Mouse (Mus musculus) heart, embryonic 16.5 days (tissue): Measurements from ENCODE around the gene Tmem135. TPM values are rescaled to one million over a fixed set of nuclear protein-coding genes. Genes with fewer than 3 reads are reported as not detected.
A peak's percentile ranks its signal among the peaks of the same experiment; 100 is the strongest.

ENCODE experiments used
- ATAC-seq: fragments of 200-750 bp; cut with Nextera tagmentation; replicated peaks from 2 replicates; pipeline ENCODE4 v1.8.0; 2017; ENCODE audit warnings: moderate number of reproducible peaks; ENCODE audit not compliant: insufficient read depth, low FRiP score; ENCODE audit errors: extremely low read depth
- H3K27ac ChIP-seq: fragments of 300-500 bp; sonication (generic); 2 replicates; pipeline ENCODE4 v1.5.1; 2014; ENCODE audit warnings: mild to moderate bottlenecking, low read length, control low read depth, moderate library complexity
- H3K27me3 ChIP-seq: fragments of 300-500 bp; sonication (generic); 2 replicates; pipeline ENCODE4 v1.6.1; 2014; ENCODE audit warnings: low read length, mixed read lengths; ENCODE audit not compliant: control insufficient read depth, insufficient read depth
- H3K36me3 ChIP-seq: fragments of 300-500 bp; sonication (generic); 2 replicates; pipeline ENCODE4 v1.6.1; 2014; ENCODE audit not compliant: control insufficient read depth, insufficient read depth
- H3K4me1 ChIP-seq: fragments of 300-500 bp; sonication (generic); 2 replicates; pipeline ENCODE4 v1.6.1; 2014; ENCODE audit warnings: low read length, mixed read lengths; ENCODE audit not compliant: control insufficient read depth, insufficient read depth
- H3K4me2 ChIP-seq: fragments of 300-500 bp; sonication (generic); 2 replicates; pipeline ENCODE4 v1.6.1; 2014; ENCODE audit warnings: low read depth, mild to moderate bottlenecking, control low read depth, low read length
- H3K4me3 ChIP-seq: fragments of 300-500 bp; sonication (generic); 2 replicates; pipeline ENCODE4 v1.5.1; 2014; ENCODE audit warnings: mild to moderate bottlenecking, control low read depth, low read length
- H3K9ac ChIP-seq: fragments of 300-500 bp; sonication (generic); 2 replicates; pipeline ENCODE4 v1.6.1; 2014; ENCODE audit warnings: low read length, control low read depth
- H3K9me3 ChIP-seq: fragments of 300-500 bp; sonication (generic); replicated peaks from 2 replicates; pipeline ENCODE4 v1.6.1; 2016; ENCODE audit warnings: low read length; ENCODE audit not compliant: control insufficient read depth
- WGBS: fragments of 180-500 bp; shearing (Covaris S2); extraction: QIAGEN DNeasy Blood & Tissue Kit; methylation state at CpG from one replicate; pipeline ENCODE4 v1.1.7; 2014; 5-methylcytosine and 5-hydroxymethylcytosine counted together
- polyA plus RNA-seq: library from polyadenylated mRNA; unstranded; fragments of >200 nt; fragmentation: Nextera tagmentation; extraction: Ambion mirVana; gene quantifications from 2 replicates; pipeline ENCODE4 v1.2.1, GENCODE M21; 2015

Gene Tmem135
- polyA plus RNA-seq, 1 experiment from 2014 or later = 27.8 TPM

DNA sequence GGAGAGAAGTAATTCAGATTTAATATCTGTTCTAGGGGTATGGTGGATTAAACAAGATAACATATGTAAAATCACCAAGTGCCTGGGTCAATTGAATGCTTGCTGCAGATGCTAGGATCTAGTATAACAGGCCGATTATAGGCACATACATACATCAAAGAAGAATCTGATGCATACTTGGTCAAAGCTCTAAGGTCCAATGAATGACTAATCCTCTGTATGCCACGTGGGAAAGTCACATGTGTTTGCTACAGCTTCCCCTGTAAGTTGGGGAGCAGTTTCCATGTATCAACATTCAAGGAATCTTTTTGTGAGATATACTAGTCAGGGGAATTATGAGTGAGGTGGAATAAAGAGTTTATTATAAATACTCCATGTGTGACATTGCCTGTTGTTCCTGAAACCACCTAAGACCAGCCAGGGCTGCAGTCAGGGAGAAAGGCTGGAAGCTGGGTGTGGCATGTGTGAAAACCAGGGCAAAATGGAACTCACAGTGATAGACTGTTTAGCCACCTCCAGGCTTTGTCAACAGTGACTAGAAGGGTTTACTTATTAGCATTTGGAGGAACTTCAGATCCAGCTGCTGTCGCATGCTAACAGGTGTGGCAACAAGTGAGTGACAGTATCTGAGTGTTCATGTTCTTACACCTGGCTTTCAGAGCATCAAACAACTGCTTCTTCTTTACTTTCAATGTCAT, 6.0 kb downstream of the Tmem135 start:
- no peak overlapping the region for H3K9ac ChIP-seq
- no peak for ATAC-seq
- H3K36me3 ChIP-seq = no peaks in the 10 kb centered on the region
- H3K9me3 ChIP-seq = peaks cover 3% of the 10 kb centered on the region
- no peak overlapping the region for H3K4me2 ChIP-seq
- 72% methylated on average over 3 of the region's 3 CpGs for WGBS
- H3K4me1 ChIP-seq = peaks cover 3% of the 10 kb centered on the region
- no peak overlapping the region for H3K27ac ChIP-seq
- H3K27me3 ChIP-seq = no peaks in the 10 kb centered on the region
- H3K4me3 ChIP-seq = no peak overlapping the region

DNA sequence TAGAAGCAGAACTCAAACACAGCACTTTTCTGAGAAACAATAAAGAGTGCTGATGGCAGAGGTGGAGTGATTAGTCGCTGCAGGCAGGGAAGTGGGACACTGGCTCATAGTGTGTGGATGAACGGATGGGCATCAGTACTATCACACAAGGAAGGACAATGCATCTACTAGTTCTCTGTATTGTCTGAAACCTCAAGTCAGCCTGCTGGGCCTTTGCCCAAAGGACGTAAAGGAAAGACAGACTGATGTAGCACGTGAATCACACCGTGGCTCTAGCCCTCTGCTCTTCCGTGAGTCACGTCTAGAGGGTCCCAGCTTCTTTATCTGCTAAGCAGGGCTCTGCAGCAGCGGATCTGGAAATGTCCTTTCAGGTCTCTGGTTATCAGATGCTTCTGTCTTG, 7.6 kb downstream of the Tmem135 start:
- Histone ChIP-seq H3K4me2 (no peak overlapping the region), H3K27ac (no peak overlapping the region), H3K27me3 (no peaks in the 10 kb centered on the region), H3K36me3 (no peaks in the 10 kb centered on the region), H3K4me3 (no peak overlapping the region), H3K9ac (no peak overlapping the region), H3K4me1 (peaks cover 3% of the 10 kb centered on the region; the same call in 1 of the 2 replicates), H3K9me3 (peaks cover 3% of the 10 kb centered on the region)
- no peak for ATAC-seq
- 52% methylated on average over 8 of the region's 8 CpGs for WGBS

DNA sequence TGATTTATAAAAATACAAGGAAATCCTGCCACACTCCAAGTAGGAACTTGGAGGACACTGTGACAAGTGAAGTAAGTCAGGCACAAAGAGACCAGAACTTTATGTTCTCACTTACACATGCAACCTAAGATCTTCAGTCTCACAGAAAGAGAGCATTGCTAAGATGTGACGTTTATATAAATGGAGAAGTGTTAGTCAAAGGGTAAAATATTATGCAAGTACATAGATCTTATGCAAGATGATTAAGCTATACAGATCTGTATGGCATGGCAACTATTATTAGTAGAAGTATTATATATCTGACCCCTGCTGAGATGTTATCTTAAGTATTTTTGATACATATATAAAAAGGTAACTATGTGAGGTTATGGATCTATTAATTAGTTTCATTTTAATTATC, 8.6 kb downstream of the Tmem135 start:
- ATAC-seq = no peak
- no peak overlapping the region for H3K27ac ChIP-seq
- no peak overlapping the region for H3K4me2 ChIP-seq
- 69% methylated on average over 1 of the region's 1 CpGs for WGBS
- H3K4me3 ChIP-seq = no peak overlapping the region
- H3K9me3 ChIP-seq = peaks cover 3% of the 10 kb centered on the region
- H3K4me1 ChIP-seq = peaks cover 3% of the 10 kb centered on the region; the same call in 1 of the 2 replicates
- no peaks in the 10 kb centered on the region for H3K27me3 ChIP-seq
- no peak overlapping the region for H3K9ac ChIP-seq
- H3K36me3 ChIP-seq = no peaks in the 10 kb centered on the region

DNA sequence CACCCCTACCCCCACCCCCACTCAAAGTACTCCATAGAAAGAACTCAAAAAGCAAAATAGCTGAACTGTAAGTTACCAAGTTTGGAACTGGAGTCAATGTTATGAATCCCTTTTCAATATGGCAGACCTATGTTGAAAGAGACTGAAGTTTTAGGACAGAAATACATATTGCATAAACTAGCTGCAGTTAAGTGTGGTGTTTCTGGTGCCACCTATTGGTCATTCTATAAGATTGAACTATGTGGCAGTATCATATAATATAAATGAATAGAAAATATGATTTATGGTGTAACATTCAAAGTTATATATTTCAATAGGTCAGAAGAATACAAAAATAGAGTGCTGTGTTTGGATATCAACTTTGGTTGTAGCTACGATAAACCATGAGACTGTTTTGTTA, 11.2 kb downstream of the Tmem135 start:
- Histone ChIP-seq H3K27ac (no peak overlapping the region), H3K4me3 (no peak overlapping the region), H3K36me3 (no peaks in the 10 kb centered on the region), H3K9me3 (peaks cover 3% of the 10 kb centered on the region), H3K4me1 (peaks cover 3% of the 10 kb centered on the region), H3K9ac (no peak overlapping the region), H3K4me2 (no peak overlapping the region), H3K27me3 (no peaks in the 10 kb centered on the region)
- WGBS = 96% methylated on average over 1 of the region's 1 CpGs
- no peak for ATAC-seq

DNA sequence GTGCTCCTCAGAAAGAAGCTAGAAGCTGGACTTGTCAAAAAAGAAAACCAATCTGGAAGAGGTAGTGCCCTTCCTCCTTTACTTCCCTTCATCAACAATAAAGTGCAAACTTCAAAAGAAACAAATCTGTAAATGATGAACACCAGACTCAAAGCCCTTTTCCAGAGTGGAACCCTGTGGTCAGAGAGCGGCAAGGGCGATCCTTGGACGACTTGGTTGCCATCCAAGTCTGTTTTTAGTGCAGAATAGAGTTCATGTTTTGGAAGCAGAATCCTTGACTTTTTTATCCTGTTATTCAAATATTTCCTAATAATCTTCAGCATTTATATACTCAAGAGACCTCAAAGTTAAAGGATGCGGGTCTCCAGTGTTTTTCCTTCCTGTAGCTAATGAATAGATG, 11.6 kb downstream of the Tmem135 start:
- peaks cover 3% of the 10 kb centered on the region for H3K4me1 ChIP-seq
- ATAC-seq = peak; percentile 45; the same call in 1 of the 2 replicates
- 48% methylated on average over 4 of the region's 4 CpGs for WGBS

DNA sequence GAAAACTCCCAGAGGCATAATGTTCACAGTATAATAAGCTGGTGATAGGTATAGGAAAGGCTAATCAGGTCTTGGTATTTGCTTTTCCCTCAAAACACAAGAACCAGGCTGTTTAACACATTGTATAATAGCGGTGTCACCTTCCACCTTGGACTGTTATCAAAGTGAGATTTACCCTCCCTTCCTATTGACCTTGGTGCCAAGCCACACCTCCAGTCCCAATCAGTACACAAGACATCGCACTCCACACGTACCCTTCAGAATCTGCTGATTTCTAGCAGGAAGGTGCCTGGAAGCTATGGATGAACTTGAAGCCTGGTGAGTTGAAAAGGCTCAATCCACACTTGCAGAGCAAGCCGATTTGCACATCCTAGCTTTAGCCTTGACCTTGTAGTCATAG, 12.2 kb downstream of the Tmem135 start:
- Histone ChIP-seq H3K27me3 (no peaks in the 10 kb centered on the region), H3K4me1 (peaks cover 4% of the 10 kb centered on the region), H3K9ac (no peak overlapping the region), H3K9me3 (peaks cover 3% of the 10 kb centered on the region), H3K27ac (no peak overlapping the region), H3K4me3 (no peak overlapping the region), H3K36me3 (no peaks in the 10 kb centered on the region), H3K4me2 (no peak overlapping the region)
- 48% methylated on average over 4 of the region's 4 CpGs for WGBS
- ATAC-seq = no peak

More for the DNA sequence above, 11.6 kb downstream of the Tmem135 start:
- Histone ChIP-seq H3K4me3 (no peak overlapping the region), H3K27ac (no peak overlapping the region), H3K9ac (no peak overlapping the region), H3K36me3 (no peaks in the 10 kb centered on the region), H3K27me3 (no peaks in the 10 kb centered on the region), H3K4me2 (no peak overlapping the region), H3K9me3 (peaks cover 3% of the 10 kb centered on the region)

DNA sequence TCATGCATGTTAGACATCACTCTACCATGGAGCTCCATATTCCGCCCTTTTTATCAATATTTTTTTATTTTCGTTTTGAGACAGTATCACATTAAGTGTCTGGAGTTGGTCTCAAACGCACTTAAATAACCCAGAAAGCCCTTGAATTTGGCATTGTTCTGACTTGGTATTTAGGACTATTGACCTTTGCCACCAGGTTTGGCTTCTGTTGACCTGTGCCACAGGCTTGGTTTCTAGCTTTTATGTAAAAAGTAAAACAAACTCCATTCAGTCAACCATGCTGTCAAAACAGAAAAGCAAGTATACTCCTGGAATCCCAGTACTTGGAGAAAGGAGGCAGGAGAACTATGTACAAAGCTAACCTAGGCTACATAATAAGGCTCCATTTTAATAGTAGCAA, 12.7 kb downstream of the Tmem135 start:
- Histone ChIP-seq H3K9me3 (peaks cover 3% of the 10 kb centered on the region), H3K27ac (no peak overlapping the region), H3K4me3 (no peak overlapping the region), H3K4me1 (peaks cover 9% of the 10 kb centered on the region), H3K27me3 (no peaks in the 10 kb centered on the region), H3K36me3 (no peaks in the 10 kb centered on the region), H3K9ac (no peak overlapping the region), H3K4me2 (no peak overlapping the region)
- ATAC-seq = no peak
- 90% methylated on average over 3 of the region's 3 CpGs for WGBS

DNA sequence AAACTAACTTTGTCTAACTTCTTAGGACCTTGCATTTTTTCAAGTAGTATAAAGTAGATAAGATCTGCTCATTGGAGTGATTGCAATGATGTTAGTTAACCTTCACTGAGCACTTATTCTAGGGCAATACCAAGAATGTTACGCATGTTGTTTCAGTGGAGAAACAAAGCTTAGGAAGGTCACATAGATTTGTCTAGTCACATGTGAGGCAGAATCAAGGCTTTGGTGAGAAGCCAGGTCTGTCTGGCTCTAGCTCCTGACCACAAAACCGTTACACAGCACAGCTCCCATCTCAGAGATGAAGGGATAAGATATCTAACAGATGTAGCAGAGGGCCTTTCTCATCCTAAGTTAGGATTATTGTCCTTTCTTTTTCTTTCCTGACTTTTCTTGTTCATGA, 13.4 kb downstream of the Tmem135 start:
- H3K4me1 ChIP-seq = peaks cover 14% of the 10 kb centered on the region
- 60% methylated on average over 2 of the region's 2 CpGs for WGBS
- peaks cover 3% of the 10 kb centered on the region for H3K9me3 ChIP-seq
- no peak overlapping the region for H3K27ac ChIP-seq
- no peak overlapping the region for H3K4me2 ChIP-seq
- H3K27me3 ChIP-seq = no peaks in the 10 kb centered on the region
- no peak overlapping the region for H3K4me3 ChIP-seq
- H3K9ac ChIP-seq = no peak overlapping the region
- no peaks in the 10 kb centered on the region for H3K36me3 ChIP-seq
- no peak for ATAC-seq

DNA sequence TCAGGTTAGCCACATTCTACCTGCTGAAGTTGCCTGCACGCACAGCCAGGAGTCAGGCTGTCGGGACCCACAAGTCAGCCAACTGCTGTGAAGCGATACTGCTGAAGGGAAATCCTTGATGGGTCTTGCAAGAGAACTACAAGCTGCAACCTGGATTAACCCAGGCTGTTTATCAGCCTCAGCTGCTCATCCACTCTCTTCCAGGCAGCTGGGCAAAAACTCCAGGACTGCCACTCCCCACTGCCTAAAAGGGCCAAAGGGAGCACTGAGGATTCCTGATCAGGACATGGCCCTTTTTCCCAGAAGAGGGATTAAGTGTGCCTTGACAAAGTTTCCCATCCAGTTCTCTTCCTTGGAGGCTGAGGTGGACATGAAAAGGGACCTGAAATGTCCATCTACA, 15.0 kb downstream of the Tmem135 start:
- Histone ChIP-seq H3K36me3 (no peaks in the 10 kb centered on the region), H3K27ac (no peak overlapping the region), H3K4me2 (no peak overlapping the region), H3K4me3 (no peak overlapping the region), H3K4me1 (peaks cover 14% of the 10 kb centered on the region), H3K27me3 (no peaks in the 10 kb centered on the region), H3K9ac (no peak overlapping the region), H3K9me3 (no peaks in the 10 kb centered on the region)
- ATAC-seq = no peak
- WGBS = 70% methylated on average over 3 of the region's 3 CpGs
